Mouse (Mus musculus): ENCODE results near the gene Slc35f4.
A peak's percentile ranks its signal among the peaks of the same experiment; 100 is the strongest.

Gene Slc35f4

DNA sequence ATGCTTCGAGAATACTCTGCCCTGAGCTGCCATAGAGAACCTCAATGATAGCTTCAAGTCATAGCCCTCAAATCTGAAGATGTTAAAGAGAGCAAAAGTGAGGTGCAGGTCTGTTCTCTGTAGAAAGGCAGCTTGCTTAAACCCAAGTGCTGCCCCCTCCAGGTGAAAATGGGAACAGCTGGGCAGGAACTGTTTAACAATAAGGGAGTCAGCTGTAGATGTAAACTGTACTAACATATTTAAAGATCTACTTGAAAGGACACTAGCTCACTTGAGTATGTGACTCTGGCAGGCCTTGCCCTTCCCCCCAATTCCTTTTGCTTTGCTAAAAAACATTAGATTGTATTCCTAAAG is 177.0 kb downstream of the Slc35f4 start:
- DNase-seq (ENCODE audit: low spot score in 2 of 2), result peak in 1 of 2 experiments; percentile 19

DNA sequence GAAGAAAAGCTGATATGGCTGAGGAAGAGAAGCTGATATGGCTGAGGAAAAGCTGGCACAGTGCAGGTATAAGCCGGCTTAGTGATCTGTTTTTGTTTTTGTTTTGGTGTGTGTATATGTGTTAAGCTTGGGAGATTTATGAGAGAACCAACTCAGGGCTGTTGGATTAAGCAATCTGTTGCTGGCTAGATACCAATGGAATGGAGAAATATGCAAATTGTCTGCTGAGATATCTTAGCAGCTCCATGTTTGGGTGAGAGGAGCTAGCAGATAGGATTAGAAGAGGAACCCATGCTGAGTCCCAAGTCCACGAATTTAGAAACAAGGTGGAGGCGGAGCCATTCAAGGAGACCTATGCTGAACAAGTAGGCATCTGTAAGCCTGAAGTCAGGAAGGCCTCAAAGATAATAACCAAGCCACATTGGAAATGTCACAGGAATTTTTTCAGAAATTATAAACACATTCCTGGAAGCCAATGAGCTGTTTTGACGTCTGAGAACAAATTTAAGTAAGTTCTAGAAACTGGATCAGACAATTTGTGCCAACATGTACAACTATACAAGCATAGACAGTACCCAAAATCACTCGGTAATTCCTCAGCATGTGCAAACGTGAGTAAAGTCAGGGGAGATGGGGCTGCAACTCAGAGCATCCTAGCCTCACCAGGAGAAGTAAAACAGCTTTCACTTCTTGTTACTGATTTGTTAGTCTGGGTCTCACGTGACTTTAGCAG is 177.5 kb downstream of the Slc35f4 start:
- peak; percentile 27 to 54 for DNase-seq (ENCODE audit: low spot score in 2 of 2)

- DNase-seq (ENCODE audit: low spot score in 2 of 2), result no peak
Measured at GRCm38 (mm10) chr14:49345835-49346234, 180.0 kb downstream of the Slc35f4 start.

GRCm38 (mm10) chr14:49337011-49337410 is 188.8 kb downstream of the Slc35f4 start:
- no peak for DNase-seq (ENCODE audit: low spot score in 2 of 2)

GRCm38 (mm10) chr14:49333841-49334240 is 192.0 kb downstream of the Slc35f4 start:
- DNase-seq (ENCODE audit: low spot score in 2 of 2), result no peak

- no peak for DNase-seq (ENCODE audit: low spot score in 2 of 2)
Measured at GRCm38 (mm10) chr14:49316493-49316894, 209.4 kb downstream of the Slc35f4 start.

- DNase-seq (ENCODE audit: low spot score in 2 of 2), result no peak
Measured at GRCm38 (mm10) chr14:49313981-49314380, 211.9 kb downstream of the Slc35f4 start.

GRCm38 (mm10) chr14:49313376-49313775 is 212.5 kb downstream of the Slc35f4 start:
- DNase-seq (ENCODE audit: low spot score in 2 of 2), result no peak

GRCm38 (mm10) chr14:49311548-49311947 is 214.3 kb downstream of the Slc35f4 start:
- no peak for DNase-seq (ENCODE audit: low spot score in 2 of 2)

- no peak for DNase-seq (ENCODE audit: low spot score in 2 of 2)
Measured at GRCm38 (mm10) chr14:49311091-49311492, 214.8 kb downstream of the Slc35f4 start.

- DNase-seq (ENCODE audit: low spot score in 2 of 2), result no peak
Measured at GRCm38 (mm10) chr14:49309670-49310069, 216.2 kb downstream of the Slc35f4 start.

GRCm38 (mm10) chr14:49308591-49308990 is 217.3 kb downstream of the Slc35f4 start:
- no peak for DNase-seq (ENCODE audit: low spot score in 2 of 2)

DNA sequence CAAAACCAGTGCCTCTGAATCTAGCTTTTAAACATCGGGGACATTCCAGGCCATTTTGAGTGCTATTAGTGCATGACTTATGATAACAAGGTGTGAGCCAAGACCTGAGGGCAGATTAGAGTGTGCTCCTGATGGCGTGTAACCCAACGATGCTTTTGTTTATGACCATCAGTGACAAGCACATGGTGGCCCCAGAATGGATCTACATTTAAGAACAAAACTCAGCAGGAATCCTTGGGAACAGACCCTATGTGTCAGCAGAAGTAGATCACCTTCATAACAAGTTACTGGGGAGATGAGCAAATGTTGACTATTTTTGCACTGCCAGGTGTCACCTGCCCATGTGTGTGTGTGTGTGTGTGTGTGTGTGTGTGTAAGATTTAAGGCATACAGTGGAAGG is 218.0 kb downstream of the Slc35f4 start:
- DNase-seq (ENCODE audit: low spot score in 2 of 2), result no peak

- DNase-seq (ENCODE audit: low spot score in 2 of 2), result no peak
Measured at GRCm38 (mm10) chr14:49305534-49306409, 220.1 kb downstream of the Slc35f4 start.

DNA sequence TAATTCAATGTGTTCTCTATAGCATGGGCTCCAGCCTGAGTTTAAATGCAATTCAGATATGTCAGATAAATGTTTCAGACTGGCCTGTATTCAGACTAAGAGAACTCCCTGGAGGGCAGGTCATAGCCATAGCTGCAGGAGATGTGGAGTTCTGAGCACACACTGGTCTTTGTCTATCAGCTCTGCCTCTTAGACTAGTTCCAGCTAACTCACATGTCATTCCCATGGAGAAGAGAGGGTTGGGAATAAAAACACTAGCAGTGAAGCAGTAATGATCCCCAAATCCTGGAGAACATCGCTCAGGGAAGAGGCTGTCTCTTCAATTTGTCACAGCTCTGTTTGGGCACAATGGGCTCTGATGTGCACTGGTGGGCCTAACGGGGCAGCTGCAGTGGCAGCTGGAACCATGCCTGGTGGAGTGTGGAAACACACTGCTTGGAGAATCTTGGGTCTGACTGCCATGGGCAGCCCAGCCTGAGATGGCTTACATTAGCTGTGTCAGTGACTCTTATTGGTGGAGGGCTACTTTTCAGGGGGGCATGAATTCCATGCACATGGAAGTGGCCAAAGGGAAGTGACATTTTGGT is 223.5 kb downstream of the Slc35f4 start:
- DNase-seq (ENCODE audit: low spot score in 2 of 2), result no peak

DNA sequence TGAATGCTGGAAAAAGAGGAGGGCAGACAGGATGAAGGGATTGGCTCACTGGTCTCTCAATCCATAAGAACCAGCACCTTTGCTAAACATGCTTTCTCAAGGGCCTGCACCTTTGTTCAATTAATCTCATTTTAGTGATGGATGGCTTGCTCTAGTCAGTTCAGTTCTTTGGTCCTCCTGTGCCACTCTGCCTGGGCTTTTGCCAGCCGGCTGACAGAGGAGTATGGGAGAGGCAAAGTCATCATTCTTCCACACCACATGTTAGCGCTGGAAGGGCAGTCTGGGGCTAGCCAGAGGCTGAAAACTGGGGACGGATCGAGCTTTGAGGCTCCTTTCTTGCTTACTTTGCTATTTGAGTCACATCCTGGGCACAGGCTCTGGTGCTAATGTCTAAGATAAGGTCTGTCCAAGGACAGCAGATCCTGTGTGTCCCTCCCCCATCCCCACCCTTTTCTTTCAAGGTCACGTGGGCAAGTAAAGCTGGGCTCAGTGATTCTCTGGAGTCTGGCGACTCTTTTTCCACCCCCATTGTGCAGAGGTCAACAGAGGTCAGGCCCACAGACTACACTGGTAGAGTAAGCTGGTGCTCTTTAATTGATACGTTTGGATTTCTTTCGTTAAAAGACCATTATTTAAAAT is 224.7 kb downstream of the Slc35f4 start:
- DNase-seq (ENCODE audit: low spot score in 2 of 2), result no peak

DNA sequence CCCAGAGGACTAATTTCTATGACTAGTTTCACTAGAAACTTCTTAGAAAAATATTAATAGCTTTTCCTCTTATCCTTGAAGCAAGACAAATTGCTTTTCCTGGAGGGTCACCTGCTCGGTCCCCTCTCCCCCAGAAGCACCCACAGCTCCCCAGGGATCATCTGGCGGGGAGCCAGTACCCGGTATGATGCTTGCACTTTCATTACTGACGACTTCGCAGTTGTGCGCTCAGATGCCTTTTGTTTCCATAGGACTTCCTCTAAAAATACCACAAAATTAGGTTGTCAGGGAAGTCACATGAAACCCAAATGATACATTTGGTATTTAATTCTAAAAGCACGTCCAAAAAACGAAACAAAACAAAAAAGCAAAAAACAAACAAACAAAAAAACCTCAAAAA is 225.5 kb downstream of the Slc35f4 start:
- no peak for DNase-seq (ENCODE audit: low spot score in 2 of 2)

DNA sequence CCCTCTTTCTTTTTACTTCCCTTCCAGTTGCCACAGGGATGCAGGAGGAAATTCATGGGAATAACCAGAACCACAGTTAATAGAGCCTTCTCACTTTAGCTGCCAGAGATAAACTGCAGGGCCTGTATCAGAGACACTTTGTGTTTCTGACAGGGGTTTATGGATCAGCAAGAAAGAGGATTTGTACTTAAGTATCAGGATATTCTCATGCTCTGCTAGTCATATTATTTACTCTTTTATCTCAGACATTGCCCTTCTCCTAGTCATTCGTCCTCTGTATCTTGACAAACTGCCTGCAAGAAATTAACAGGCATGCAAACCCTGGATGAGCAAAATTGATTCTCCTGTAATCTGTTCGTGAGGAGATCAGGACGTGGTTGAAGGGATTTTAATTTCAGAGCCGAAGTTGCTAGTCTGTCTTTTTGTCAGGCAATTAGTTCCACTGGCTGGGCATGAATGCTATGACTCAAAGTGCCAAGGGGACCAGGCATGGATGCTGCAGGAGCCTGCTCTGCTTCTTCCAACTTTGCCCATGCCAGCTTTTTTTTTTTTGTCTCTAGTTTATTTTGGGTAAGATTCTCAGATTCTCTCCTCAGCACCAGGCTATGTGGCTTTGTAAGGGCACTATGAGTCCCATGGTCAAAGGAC is 231.9 kb downstream of the Slc35f4 start:
- no peak for DNase-seq (ENCODE audit: low spot score in 2 of 2)

GRCm38 (mm10) chr14:49290029-49290745 is 235.7 kb downstream of the Slc35f4 start:
- no peak for DNase-seq (ENCODE audit: low spot score in 2 of 2)

DNA sequence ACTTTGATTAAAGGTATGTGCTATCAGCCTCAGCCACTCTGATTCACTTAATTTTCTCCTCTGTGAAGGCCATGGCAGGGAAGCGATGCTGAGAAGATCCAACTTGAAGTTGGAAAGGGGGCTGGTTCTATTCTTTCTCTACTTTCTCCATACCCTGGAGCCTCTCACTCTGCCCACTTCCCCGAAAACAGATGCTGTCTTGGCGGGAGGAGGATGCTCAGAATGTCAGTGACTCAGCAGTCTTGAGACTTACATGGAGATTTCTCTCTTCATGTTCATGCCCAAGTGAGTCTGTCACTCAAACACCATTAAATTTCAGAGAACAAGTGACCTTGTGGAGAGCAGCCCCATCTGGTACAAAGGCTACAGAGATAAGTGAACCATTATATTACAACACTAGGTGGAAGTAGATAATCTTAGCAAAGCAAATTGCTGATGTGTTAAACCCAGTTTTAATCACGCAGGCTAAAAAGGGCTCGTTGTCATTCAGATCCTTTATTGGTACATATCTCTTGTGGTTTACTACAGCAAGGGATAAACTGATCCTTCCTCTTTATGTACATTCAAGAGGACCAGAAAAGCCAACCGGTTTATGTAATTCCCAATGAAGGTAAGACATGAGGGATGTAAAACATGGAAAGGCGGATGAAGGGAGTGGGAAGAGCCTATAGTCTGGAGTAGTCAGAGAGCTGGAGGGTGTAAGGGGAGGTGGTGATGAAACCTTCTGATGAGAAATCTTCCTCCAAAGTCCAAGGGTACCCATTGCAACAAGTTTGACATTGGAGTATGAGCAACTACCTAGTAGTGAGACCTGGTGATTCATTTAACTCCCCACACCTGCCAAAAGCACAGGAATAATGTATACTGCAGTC is 241.8 kb downstream of the Slc35f4 start:
- DNase-seq (ENCODE audit: low spot score in 2 of 2), result peak; percentile 55 to 58

Data from frontal cortex, postnatal 36 days (tissue).